Mouse (Mus musculus) hindbrain, embryonic 11.5 days (tissue): ENCODE data around the gene Cib1. TPM values are rescaled to one million over a fixed set of nuclear protein-coding genes. Genes with fewer than 3 reads are reported as not detected.

ENCODE experiments used
- ATAC-seq: fragments of 200-750 bp; cut with Nextera tagmentation; 2 replicates; pipeline ENCODE4 v1.8.0; 2017; ENCODE audit warnings: mild to moderate bottlenecking, moderate TSS enrichment, moderate library complexity; ENCODE audit not compliant: low FRiP score
- DNase-seq: peaks from one replicate; pipeline ENCODE4 v3.0.0-alpha.2; 2015; ENCODE audit warnings: low spot score
- H3K27ac ChIP-seq: fragments of 300-500 bp; sonication (generic); 2 replicates; pipeline ENCODE4 v1.5.1; 2014; ENCODE audit warnings: mild to moderate bottlenecking, low read depth, low read length
- H3K27me3 ChIP-seq: fragments of 300-500 bp; sonication (generic); 2 replicates; pipeline ENCODE4 v1.6.1; 2014; ENCODE audit warnings: mild to moderate bottlenecking, low read length, moderate library complexity, mixed read lengths; ENCODE audit not compliant: control insufficient read depth, insufficient read depth
- H3K36me3 ChIP-seq: fragments of 300-500 bp; sonication (generic); 2 replicates; pipeline ENCODE4 v1.6.1; 2014; ENCODE audit warnings: mild to moderate bottlenecking, low read length, moderate library complexity, mixed read lengths; ENCODE audit not compliant: control insufficient read depth, insufficient read depth
- H3K4me1 ChIP-seq: fragments of 300-500 bp; sonication (generic); replicated peaks from 2 replicates; pipeline ENCODE4 v1.6.1; 2014; ENCODE audit warnings: low read length, mixed read lengths; ENCODE audit not compliant: control insufficient read depth, insufficient read depth
- H3K4me2 ChIP-seq: fragments of 300-500 bp; sonication (generic); replicated peaks from 2 replicates; pipeline ENCODE4 v1.6.1; 2014; ENCODE audit warnings: mild to moderate bottlenecking, low read depth, low read length
- H3K4me3 ChIP-seq: fragments of 300-500 bp; sonication (generic); 2 replicates; pipeline ENCODE4 v1.5.1; 2014; ENCODE audit warnings: low read depth, low read length
- H3K9ac ChIP-seq: fragments of 300-500 bp; sonication (generic); 2 replicates; pipeline ENCODE4 v1.6.1; 2014; ENCODE audit warnings: low read depth, low read length
- H3K9me3 ChIP-seq: fragments of 300-500 bp; sonication (generic); 2 replicates; pipeline ENCODE4 v1.6.1; 2016; ENCODE audit warnings: low read length; ENCODE audit not compliant: control insufficient read depth
- WGBS: fragments of 180-500 bp; shearing (Covaris S2); extraction: QIAGEN DNeasy Blood & Tissue Kit; methylation state at CpG from one replicate; pipeline ENCODE4 v1.1.7; 2014; 5-methylcytosine and 5-hydroxymethylcytosine counted together
- polyA plus RNA-seq: library from polyadenylated mRNA; unstranded; fragments of >200 nt; fragmentation: Nextera tagmentation; extraction: Ambion mirVana; gene quantifications from 2 replicates; pipeline ENCODE4 v1.2.1, GENCODE M21; 2014

Gene Cib1
- polyA plus RNA-seq, 1 experiment from 2014 or later = 61.7 TPM

DNA sequence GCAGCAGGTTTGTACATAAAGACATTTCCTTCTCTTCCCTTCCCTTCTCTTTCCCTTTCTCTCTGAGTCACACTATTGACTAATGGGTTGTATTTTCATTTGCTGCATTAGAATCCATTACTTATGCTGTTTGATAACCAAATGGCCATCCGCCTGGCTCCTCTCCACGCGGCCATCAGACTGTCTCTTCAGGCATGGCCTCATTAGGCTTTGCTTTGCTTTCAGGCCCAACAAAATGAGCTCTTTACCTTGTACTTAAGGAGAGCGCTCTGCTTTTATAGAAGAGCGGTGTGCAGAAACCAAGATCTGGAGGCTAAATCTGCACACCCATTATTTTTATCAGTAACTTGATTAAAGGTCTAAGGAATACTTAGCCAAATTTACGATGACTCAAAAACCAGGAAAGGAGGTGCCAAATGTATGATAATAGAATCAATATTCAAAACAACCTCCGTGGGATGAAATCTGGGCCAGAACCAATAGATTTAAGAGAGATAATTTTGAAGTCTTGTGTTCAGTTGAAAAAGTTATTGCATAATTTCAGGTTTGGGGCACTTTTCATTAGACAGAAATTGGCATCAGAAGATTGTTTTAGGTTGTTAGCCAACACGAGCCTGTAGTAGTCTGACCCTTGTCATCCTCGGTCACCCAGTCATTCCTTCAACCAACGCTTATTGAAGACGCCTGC, 36.9 kb downstream of the Cib1 start:
- no peak overlapping the region for H3K27ac ChIP-seq
- WGBS = 89% methylated on average over 10 of the region's 11 CpGs
- ATAC-seq (no peak), DNase-seq (no peak)
- H3K4me2 ChIP-seq = no peak overlapping the region
- H3K36me3 ChIP-seq = no peaks in the 10 kb centered on the region
- H3K4me3 ChIP-seq = no peak overlapping the region
- no peak overlapping the region for H3K9ac ChIP-seq
- H3K4me1 ChIP-seq = peaks cover 19% of the 10 kb centered on the region
- no peaks in the 10 kb centered on the region for H3K9me3 ChIP-seq
- peaks cover 2% of the 10 kb centered on the region; the same call in 1 of the 2 replicates for H3K27me3 ChIP-seq

DNA sequence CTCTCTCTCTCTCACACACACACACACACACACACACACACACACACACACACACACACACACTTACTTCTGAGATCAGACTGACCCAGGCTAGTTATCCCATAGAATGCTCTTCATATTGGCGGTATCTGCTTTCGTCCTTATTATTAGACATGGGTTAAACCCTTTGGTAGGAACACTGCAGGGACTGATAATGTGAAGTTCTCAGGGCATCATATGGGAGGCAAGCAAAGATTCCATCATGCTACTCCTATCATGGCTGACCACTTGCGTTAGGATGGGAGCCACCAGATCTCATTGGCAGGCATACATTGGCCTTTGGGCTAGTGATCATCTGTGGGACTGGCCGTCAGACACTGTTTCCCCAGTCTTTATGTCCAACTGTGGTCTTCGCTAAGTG, 37.5 kb downstream of the Cib1 start:
- H3K4me2 ChIP-seq = no peak overlapping the region
- DNase-seq (no peak), ATAC-seq (no peak)
- H3K4me1 ChIP-seq = peaks cover 17% of the 10 kb centered on the region
- WGBS = 92% methylated on average over 5 of the region's 5 CpGs
- H3K9ac ChIP-seq = no peak overlapping the region
- H3K27me3 ChIP-seq = peaks cover 2% of the 10 kb centered on the region; the same call in 1 of the 2 replicates
- no peak overlapping the region for H3K4me3 ChIP-seq
- H3K27ac ChIP-seq = no peak overlapping the region
- no peaks in the 10 kb centered on the region for H3K9me3 ChIP-seq
- no peaks in the 10 kb centered on the region for H3K36me3 ChIP-seq

- Histone ChIP-seq H3K27me3 (peaks cover 2% of the 10 kb centered on the region; the same call in 1 of the 2 replicates), H3K4me2 (no peak overlapping the region), H3K36me3 (no peaks in the 10 kb centered on the region), H3K4me1 (peaks cover 18% of the 10 kb centered on the region), H3K9me3 (no peaks in the 10 kb centered on the region), H3K27ac (peak overlapping the region; percentile 48; the same call in 1 of the 2 replicates), H3K4me3 (no peak overlapping the region), H3K9ac (no peak overlapping the region; the same call in 1 of the 2 replicates)
- DNase-seq (no peak), ATAC-seq (no peak)
- 54% methylated on average over 13 of the region's 13 CpGs for WGBS
Observed at GRCm38 (mm10) chr7:80193941-80194739, 38.5 kb downstream of the Cib1 start.

- Histone ChIP-seq H3K27me3 (peaks cover 2% of the 10 kb centered on the region; the same call in 1 of the 2 replicates), H3K9ac (peak overlapping the region; percentile 38; the same call in 1 of the 2 replicates), H3K4me2 (peak overlapping the region; percentile 31), H3K27ac (peak overlapping the region; percentile 71), H3K4me1 (peaks cover 28% of the 10 kb centered on the region), H3K4me3 (peak overlapping the region; percentile 8; the same call in 1 of the 2 replicates), H3K9me3 (no peaks in the 10 kb centered on the region), H3K36me3 (no peaks in the 10 kb centered on the region)
- ATAC-seq (peak; percentile 89), DNase-seq (peak; percentile 88)
- WGBS = 10% methylated on average over 16 of the region's 16 CpGs
Observed at GRCm38 (mm10) chr7:80192226-80193061, 40.2 kb downstream of the Cib1 start.

DNA sequence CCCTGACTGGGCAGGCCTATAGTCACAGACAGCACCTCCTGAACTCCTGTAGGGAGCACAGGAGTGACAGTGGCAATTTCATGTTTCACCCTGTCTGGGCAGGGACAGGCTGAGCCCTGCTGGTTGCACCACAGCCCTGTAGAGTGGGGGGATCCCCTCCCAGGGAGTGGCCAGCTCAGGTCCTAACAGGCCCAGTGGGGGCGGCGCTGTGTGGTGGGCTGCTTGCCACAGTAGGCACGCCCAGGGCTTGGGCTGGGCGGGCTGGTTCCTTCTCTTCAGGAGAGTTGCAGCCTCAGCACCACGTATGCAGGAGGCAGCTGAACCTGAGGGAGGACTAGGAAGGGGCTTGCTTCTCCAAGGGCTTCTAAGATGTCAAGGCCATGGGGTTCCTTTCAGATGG, 41.2 kb downstream of the Cib1 start:
- Histone ChIP-seq H3K9ac (no peak overlapping the region; the same call in 1 of the 2 replicates), H3K4me2 (no peak overlapping the region), H3K4me1 (peaks cover 26% of the 10 kb centered on the region), H3K27me3 (peaks cover 2% of the 10 kb centered on the region; the same call in 1 of the 2 replicates), H3K9me3 (no peaks in the 10 kb centered on the region), H3K36me3 (no peaks in the 10 kb centered on the region), H3K27ac (no peak overlapping the region), H3K4me3 (no peak overlapping the region)
- DNase-seq (no peak), ATAC-seq (no peak)
- WGBS = 41% methylated on average over 5 of the region's 5 CpGs

GRCm38 (mm10) chr7:80189147-80189933, 43.3 kb downstream of the Cib1 start:
- ATAC-seq (no peak), DNase-seq (no peak)
- Histone ChIP-seq H3K27me3 (peaks cover 2% of the 10 kb centered on the region; the same call in 1 of the 2 replicates), H3K27ac (0 out of 2 replicates have a peak overlapping the region, but pooled peaks have one; percentile 36), H3K4me2 (no peak overlapping the region), H3K9ac (0 out of 2 replicates have a peak overlapping the region, but pooled peaks have one; percentile 1), H3K4me3 (no peak overlapping the region), H3K4me1 (peaks cover 23% of the 10 kb centered on the region), H3K36me3 (no peaks in the 10 kb centered on the region), H3K9me3 (no peaks in the 10 kb centered on the region)
- WGBS = 63% methylated on average over 11 of the region's 11 CpGs

GRCm38 (mm10) chr7:80188579-80189125, 44.0 kb downstream of the Cib1 start:
- Histone ChIP-seq H3K4me2 (no peak overlapping the region), H3K4me3 (no peak overlapping the region), H3K27me3 (peaks cover 2% of the 10 kb centered on the region; the same call in 1 of the 2 replicates), H3K4me1 (peaks cover 23% of the 10 kb centered on the region), H3K9ac (no peak overlapping the region), H3K9me3 (no peaks in the 10 kb centered on the region), H3K36me3 (no peaks in the 10 kb centered on the region), H3K27ac (0 out of 2 replicates have a peak overlapping the region, but pooled peaks have one; percentile 36)
- DNase-seq = no peak
- ATAC-seq = no peak
- WGBS = 70% methylated on average over 2 of the region's 2 CpGs
